Mouse (Mus musculus) limb, embryonic 12.5 days (tissue): ENCODE results near the gene Zfp637. TPM values are rescaled to one million over a fixed set of nuclear protein-coding genes. Genes with fewer than 3 reads are reported as not detected.
A peak's percentile ranks its signal among the peaks of the same experiment; 100 is the strongest.

Experiments used
- ATAC-seq: fragments of 200-750 bp; cut with Nextera tagmentation; 2 replicates; pipeline ENCODE4 v1.8.0; 2017; ENCODE audit warnings: low read depth, moderate TSS enrichment; ENCODE audit not compliant: insufficient number of reproducible peaks, insufficient read depth, low FRiP score, low TSS enrichment
- H3K27ac ChIP-seq: fragments of 300-500 bp; sonication (generic); 2 replicates; pipeline ENCODE4 v1.5.1; 2016; ENCODE audit warnings: mild to moderate bottlenecking, moderate library complexity
- H3K27me3 ChIP-seq: fragments of 300-500 bp; sonication (generic); 2 replicates; pipeline ENCODE4 v1.6.1; 2016; ENCODE audit warnings: mild to moderate bottlenecking, moderate library complexity
- H3K36me3 ChIP-seq: fragments of 300-500 bp; sonication (generic); 2 replicates; pipeline ENCODE4 v1.6.1; 2016; ENCODE audit warnings: mild to moderate bottlenecking, moderate library complexity
- H3K4me1 ChIP-seq: fragments of 300-500 bp; sonication (generic); replicated peaks from 2 replicates; pipeline ENCODE4 v1.6.1; 2016
- H3K4me2 ChIP-seq: fragments of 300-500 bp; sonication (generic); 2 replicates; pipeline ENCODE4 v1.6.1; 2016; ENCODE audit warnings: mild to moderate bottlenecking, moderate library complexity
- H3K4me3 ChIP-seq: fragments of 300-500 bp; sonication (generic); replicated peaks from 2 replicates; pipeline ENCODE4 v1.5.1; 2016; ENCODE audit warnings: mild to moderate bottlenecking
- H3K9ac ChIP-seq: fragments of 300-500 bp; sonication (generic); replicated peaks from 2 replicates; pipeline ENCODE4 v1.6.1; 2016; ENCODE audit warnings: mild to moderate bottlenecking, moderate library complexity
- H3K9me3 ChIP-seq: fragments of 300-500 bp; sonication (generic); 2 replicates; pipeline ENCODE4 v1.6.1; 2016; ENCODE audit warnings: mild to moderate bottlenecking, moderate library complexity
- WGBS: fragments of 180-500 bp; shearing (Covaris S2); methylation state at CpG from one replicate; pipeline ENCODE4 v1.1.7; 2016; 5-methylcytosine and 5-hydroxymethylcytosine counted together
- polyA plus RNA-seq: library from polyadenylated mRNA; unstranded; fragments of >200 nt; fragmentation: Nextera tagmentation; extraction: Ambion mirVana; gene quantifications from 2 replicates; pipeline ENCODE4 v1.2.1, GENCODE M21; 2016

The Zfp637 gene
- polyA plus RNA-seq: 169 and 187 TPM in 2 replicates

DNA sequence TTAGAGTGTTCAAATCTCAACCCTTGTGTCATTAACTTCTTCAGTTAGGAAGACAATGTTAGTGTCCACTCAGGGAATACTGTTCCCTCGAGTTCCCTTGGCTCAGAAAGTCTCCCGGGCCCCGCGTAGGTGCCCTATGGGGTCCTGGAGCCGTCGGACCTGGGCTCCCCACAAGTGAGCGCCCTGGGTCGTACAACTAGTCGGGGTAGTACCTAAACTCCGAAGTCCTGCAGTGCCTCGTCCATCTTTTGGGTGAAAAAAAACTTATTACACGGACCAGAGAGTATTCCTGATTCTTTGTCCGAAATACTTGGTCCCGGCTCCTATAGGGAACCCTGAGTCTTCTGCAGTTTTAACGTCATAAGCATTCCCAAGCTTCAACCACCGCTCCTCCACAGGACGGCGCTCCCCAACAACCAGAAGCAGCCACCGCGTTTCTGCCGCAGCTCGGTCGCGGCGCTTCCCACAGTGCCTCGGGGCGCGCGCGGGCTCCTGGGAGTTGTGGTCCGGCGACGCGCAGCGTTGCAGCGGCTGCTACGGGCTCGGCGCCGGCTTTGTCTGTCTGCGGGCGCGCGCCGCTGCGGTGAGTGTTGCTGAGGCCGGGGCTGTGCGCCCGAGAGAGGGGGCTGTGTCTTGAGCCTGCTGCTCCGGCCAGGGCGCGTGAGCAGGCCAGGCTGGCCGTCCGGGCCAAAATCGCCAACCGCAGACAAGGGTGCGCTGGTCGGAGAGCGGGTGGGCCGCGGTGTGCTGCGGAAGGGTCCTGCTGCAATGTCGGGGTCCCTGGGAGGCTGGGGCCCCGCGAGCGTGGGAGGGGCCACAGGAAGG is at the start of gene Zfp637:
Gene Zfp637, plus strand, starts transcription at position 495 of the 825 bp plus-strand sequence.
- ATAC-seq: peak; percentile 95
- Histone ChIP-seq H3K9ac (peak within 1 kb of the TSS; percentile 96), H3K27me3 (no peaks in the 10 kb centered on the region), H3K4me3 (peak within 1 kb of the TSS; percentile 89), H3K36me3 (peaks cover 32% of the 10 kb centered on the region), H3K4me2 (peak within 1 kb of the TSS; percentile 56), H3K27ac (peak within 1 kb of the TSS; percentile 97), H3K4me1 (peaks cover 9% of the 10 kb centered on the region; the same call in 1 of the 2 replicates), H3K9me3 (no peaks in the 10 kb centered on the region)
- under 1% methylated on average over 66 of the region's 66 CpGs for WGBS

DNA sequence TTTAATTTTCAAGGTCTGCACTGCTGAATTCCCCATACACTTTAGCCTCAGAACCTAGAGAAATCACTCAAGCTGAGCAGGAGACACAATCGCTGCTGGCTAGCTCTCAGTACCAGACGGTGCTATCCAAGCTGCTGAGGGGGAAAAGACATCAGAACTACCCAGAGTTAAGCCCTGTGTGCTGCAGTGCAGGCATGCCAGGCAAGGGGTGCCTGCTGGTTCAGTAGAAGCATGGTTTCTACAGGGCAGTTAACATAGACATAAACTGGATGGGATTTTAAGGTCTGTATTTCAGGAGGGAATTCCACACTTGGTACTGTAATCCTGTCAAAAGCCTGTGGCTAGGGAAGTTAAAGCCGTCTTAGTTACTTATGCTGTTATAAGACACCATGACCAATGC is 45.7 kb upstream of the Zfp637 start:
- 79% methylated on average over 3 of the region's 3 CpGs for WGBS
- Histone ChIP-seq H3K36me3 (no peaks in the 10 kb centered on the region), H3K4me3 (no peak overlapping the region), H3K9ac (no peak overlapping the region), H3K9me3 (no peaks in the 10 kb centered on the region), H3K27me3 (no peaks in the 10 kb centered on the region), H3K27ac (no peak overlapping the region), H3K4me2 (no peak overlapping the region), H3K4me1 (no peaks in the 10 kb centered on the region)
- no peak for ATAC-seq

DNA sequence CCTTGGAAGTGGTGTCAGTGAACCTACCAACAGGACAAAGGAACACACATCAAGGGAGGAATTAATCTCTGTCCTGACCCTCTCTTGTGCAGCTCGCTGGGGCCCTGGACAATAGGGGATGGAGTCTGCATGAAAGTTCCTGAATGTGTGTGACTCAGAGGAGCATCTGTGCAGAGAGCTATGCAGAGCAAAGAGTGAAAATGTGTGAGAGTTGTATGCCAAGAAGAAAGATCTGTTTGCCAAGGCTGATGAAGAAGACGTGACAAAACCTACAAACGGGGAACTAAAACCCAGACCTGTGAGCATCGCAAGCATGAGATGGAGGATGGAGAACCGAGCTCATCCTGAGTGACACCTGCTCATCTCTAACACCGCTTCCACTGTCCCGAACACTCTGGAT is 40.2 kb upstream of the Zfp637 start:
- WGBS: 87% methylated on average over 7 of the region's 7 CpGs
- H3K27ac ChIP-seq: no peak overlapping the region
- ATAC-seq: no peak
- no peak overlapping the region for H3K4me3 ChIP-seq
- H3K27me3 ChIP-seq: no peaks in the 10 kb centered on the region
- no peaks in the 10 kb centered on the region for H3K9me3 ChIP-seq
- no peak overlapping the region for H3K4me2 ChIP-seq
- no peak overlapping the region for H3K9ac ChIP-seq
- H3K36me3 ChIP-seq: no peaks in the 10 kb centered on the region
- H3K4me1 ChIP-seq: no peaks in the 10 kb centered on the region

DNA sequence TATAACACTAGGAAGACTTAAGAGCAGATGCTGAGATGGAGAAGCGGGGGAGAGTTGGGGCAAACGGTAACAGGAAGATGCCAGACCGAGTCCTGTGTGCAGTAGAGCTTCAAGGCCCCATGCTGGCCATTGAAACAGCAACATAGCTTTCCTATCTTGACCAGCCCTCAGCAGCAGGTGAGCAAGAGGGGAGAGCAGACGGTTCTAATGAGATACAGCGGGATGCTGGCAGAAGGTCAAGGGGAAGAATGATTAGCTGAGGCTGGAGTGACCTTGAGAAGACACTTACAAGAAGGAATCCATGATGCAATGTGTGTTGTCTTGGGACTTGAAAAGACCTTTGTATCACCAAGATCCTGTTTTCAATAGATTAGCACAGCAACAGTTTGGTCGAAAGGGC is 39.2 kb upstream of the Zfp637 start:
- 79% methylated on average over 6 of the region's 6 CpGs for WGBS
- Histone ChIP-seq H3K36me3 (no peaks in the 10 kb centered on the region), H3K27ac (no peak overlapping the region), H3K4me2 (no peak overlapping the region), H3K9me3 (no peaks in the 10 kb centered on the region), H3K4me1 (no peaks in the 10 kb centered on the region), H3K4me3 (no peak overlapping the region), H3K9ac (no peak overlapping the region), H3K27me3 (no peaks in the 10 kb centered on the region)
- ATAC-seq: no peak

DNA sequence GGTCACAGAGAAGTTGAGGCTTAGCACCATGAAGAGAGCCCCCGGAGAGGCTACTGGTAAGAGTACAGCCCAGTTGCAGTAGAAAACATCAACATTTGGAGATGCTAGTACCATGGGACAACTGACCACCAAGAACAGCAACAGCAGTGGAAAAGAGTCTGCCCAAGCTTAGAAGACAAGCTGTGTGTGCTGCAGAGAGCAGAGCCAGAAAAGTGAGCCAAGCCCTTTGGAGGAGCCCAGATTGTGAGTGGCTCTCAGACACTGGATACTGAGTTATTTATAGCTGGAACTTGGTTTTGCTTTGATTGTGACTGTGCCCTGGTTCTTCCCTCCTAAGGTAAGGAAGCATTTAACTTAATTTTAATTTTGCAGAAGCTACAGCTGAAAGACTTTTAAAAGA is 33.2 kb upstream of the Zfp637 start:
- Histone ChIP-seq H3K36me3 (no peaks in the 10 kb centered on the region), H3K9me3 (no peaks in the 10 kb centered on the region), H3K4me1 (no peaks in the 10 kb centered on the region), H3K4me3 (no peak overlapping the region), H3K27ac (no peak overlapping the region), H3K4me2 (no peak overlapping the region), H3K9ac (no peak overlapping the region), H3K27me3 (no peaks in the 10 kb centered on the region)
- no peak for ATAC-seq
- WGBS: 88% methylated on average over 1 of the region's 1 CpGs

DNA sequence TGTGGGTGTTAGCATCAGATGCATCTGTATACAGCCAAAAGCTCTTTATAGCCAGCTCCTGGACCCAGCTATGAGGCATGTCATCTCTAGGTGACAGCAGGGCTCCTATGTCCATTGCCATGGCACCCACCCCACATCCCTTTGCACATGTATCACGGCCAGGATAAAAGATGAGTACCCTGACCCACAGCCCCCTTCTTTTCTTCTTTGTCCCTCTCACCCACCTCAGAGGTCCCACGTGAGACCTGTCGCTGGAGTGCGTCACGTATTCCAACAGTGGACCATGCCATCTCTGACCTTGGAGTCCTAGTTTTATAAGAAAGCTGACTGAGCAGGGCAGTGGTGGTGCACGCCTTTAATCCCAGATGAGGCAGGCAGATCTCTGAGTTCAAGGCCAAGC is 31.2 kb upstream of the Zfp637 start:
- Histone ChIP-seq H3K9me3 (no peaks in the 10 kb centered on the region), H3K4me2 (no peak overlapping the region), H3K36me3 (no peaks in the 10 kb centered on the region), H3K9ac (no peak overlapping the region), H3K4me3 (no peak overlapping the region), H3K27me3 (no peaks in the 10 kb centered on the region), H3K4me1 (no peaks in the 10 kb centered on the region), H3K27ac (no peak overlapping the region)
- WGBS: 91% methylated on average over 6 of the region's 6 CpGs
- no peak for ATAC-seq

DNA sequence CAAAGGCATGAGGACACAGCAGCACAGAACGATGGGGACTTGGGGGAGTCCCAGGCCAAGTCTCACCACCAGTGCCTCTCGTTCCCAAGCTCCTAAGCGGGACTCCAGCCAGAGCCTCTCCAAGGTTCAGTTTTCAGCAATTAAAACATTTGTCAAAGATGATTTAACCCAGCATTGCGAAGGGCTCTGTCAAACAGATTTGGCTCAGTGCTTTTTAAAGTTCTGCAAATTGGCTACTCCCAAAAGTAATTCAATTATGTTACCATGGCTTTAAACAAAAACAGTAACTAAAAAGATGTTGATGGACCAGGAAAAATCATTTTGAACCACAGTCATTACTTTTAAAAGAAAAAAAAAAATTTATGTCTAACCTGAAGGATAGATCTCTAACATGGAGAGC is 30.3 kb upstream of the Zfp637 start:
- no peak for ATAC-seq
- Histone ChIP-seq H3K27me3 (no peaks in the 10 kb centered on the region), H3K9me3 (no peaks in the 10 kb centered on the region), H3K27ac (no peak overlapping the region), H3K4me2 (no peak overlapping the region), H3K36me3 (no peaks in the 10 kb centered on the region), H3K4me3 (no peak overlapping the region), H3K4me1 (no peaks in the 10 kb centered on the region), H3K9ac (no peak overlapping the region)
- WGBS: 50% methylated on average over 4 of the region's 4 CpGs

DNA sequence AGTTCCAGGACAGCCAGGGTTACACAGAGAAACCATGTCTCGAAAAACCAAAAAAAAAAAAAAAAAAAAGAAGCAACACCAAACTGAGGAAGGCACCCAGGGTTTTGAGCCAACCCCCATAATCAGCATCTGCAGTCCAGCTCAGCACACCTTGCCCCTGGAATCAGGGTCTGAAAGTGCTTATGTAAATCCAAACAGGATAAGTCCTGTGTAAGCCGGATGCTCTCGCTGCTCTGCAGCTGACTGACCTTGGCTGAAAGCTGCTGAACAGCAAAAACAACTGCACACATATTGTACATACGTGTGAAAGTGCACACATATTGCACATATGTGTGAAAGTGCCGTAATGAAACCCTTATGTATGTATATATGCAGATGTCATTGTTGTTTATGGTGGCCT is 29.7 kb upstream of the Zfp637 start:
- 76% methylated on average over 5 of the region's 5 CpGs for WGBS
- no peak for ATAC-seq

DNA sequence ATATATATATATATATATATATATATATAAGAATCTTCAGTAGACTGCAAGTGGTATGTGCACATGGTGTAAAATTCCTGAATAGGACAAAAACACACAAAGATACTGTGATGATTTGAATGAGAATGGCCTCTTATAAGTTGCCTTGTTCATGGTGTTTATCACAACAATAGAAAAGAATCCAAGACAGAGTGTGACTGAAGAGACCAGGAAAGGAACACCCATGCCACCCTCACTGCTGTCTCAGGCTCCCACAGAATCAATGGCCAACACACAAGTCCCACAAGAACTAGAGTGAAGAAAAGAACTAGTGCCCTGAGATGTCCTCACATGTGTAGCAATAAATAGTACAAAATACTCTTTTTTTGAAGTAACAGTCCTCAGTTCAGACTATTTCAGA is 26.3 kb upstream of the Zfp637 start:
- H3K4me2 ChIP-seq: no peak overlapping the region
- H3K4me3 ChIP-seq: no peak overlapping the region
- no peaks in the 10 kb centered on the region for H3K36me3 ChIP-seq
- H3K4me1 ChIP-seq: no peaks in the 10 kb centered on the region
- no peaks in the 10 kb centered on the region for H3K27me3 ChIP-seq
- H3K27ac ChIP-seq: no peak overlapping the region
- no peak for ATAC-seq
- H3K9me3 ChIP-seq: no peaks in the 10 kb centered on the region
- no peak overlapping the region for H3K9ac ChIP-seq

More for the DNA sequence above, 29.7 kb upstream of the Zfp637 start:
- H3K27me3 ChIP-seq: no peaks in the 10 kb centered on the region
- no peaks in the 10 kb centered on the region for H3K9me3 ChIP-seq
- H3K4me1 ChIP-seq: no peaks in the 10 kb centered on the region
- no peak overlapping the region for H3K9ac ChIP-seq
- no peak overlapping the region for H3K4me3 ChIP-seq
- no peak overlapping the region for H3K27ac ChIP-seq
- H3K36me3 ChIP-seq: no peaks in the 10 kb centered on the region
- no peak overlapping the region for H3K4me2 ChIP-seq

DNA sequence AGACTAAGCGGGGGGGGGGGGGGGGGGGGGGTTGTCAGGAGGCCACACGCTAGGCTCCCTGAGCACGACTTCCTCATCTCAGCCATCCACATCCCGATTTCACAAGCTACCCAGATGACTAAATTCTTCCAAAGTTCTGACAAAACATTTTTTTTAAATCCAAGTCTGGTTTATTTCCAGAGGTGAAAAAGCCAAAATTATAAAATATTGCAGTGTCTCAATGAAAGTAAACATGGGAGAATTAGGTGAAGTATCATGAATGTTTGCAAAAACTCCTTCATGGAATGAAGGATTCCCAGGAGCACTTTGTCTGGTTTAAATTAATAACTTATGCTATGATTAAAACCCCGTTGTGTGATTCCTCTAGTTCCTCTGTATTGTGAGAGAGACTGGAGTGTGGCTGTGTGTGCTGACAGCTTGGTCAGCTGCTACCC is 23.9 kb upstream of the Zfp637 start:
- no peaks in the 10 kb centered on the region for H3K4me1 ChIP-seq
- ATAC-seq: no peak
- WGBS: 75% methylated on average over 4 of the region's 5 CpGs
- no peaks in the 10 kb centered on the region for H3K27me3 ChIP-seq
- H3K27ac ChIP-seq: no peak overlapping the region
- H3K36me3 ChIP-seq: no peaks in the 10 kb centered on the region
- no peak overlapping the region for H3K4me3 ChIP-seq
- no peak overlapping the region for H3K4me2 ChIP-seq
- H3K9me3 ChIP-seq: no peaks in the 10 kb centered on the region
- H3K9ac ChIP-seq: no peak overlapping the region

DNA sequence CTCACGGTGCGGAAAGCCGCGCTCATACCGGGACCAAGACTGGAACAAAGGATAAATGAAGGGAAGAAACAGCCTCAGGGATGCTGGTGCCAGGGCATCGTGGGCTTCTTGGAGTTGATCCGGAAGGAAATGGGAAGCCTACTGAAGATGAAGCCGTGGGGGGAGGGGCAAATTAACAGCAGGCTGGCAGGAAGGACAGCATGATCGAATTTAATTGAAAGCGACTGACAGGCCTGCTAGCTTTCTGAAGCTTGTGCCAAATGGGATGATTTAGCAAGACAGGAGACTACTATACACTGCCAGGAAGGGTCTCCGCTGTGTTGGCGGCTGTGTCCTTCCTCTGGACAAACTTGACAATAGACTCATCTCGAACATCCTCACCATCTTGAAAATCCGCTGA is 20.7 kb upstream of the Zfp637 start:
- 0 out of 2 replicates have a peak, but pooled peaks cover 11% of the 10 kb centered on the region for H3K27me3 ChIP-seq
- no peak overlapping the region for H3K4me3 ChIP-seq
- H3K4me2 ChIP-seq: no peak overlapping the region
- no peaks in the 10 kb centered on the region for H3K9me3 ChIP-seq
- no peak overlapping the region for H3K27ac ChIP-seq
- no peaks in the 10 kb centered on the region; the same call in 1 of the 2 replicates for H3K4me1 ChIP-seq
- WGBS: 89% methylated on average over 14 of the region's 14 CpGs
- no peaks in the 10 kb centered on the region for H3K36me3 ChIP-seq
- no peak overlapping the region for H3K9ac ChIP-seq
- no peak for ATAC-seq

DNA sequence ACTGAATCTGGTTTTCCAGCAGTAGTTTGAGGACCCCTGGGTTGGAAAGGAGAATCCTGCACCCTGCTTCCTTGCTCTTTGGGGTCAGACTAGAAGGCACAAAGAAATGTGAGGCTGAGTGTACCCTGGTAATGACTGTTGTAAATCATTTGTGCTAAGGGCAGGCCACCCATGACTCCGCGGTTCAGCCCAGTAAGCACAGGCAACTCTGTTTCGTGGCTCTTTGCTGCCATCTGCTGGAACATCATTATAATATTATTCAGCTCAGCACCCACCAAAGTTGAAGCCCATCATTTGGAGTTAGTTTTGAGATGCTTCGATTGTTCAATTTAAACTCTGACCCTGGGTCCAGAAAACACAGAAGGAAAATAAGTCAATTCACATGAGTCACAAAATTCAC is 15.6 kb upstream of the Zfp637 start:
- no peak overlapping the region for H3K9ac ChIP-seq
- no peak overlapping the region for H3K27ac ChIP-seq
- WGBS: 17% methylated on average over 4 of the region's 4 CpGs
- H3K9me3 ChIP-seq: no peaks in the 10 kb centered on the region
- H3K27me3 ChIP-seq: peaks cover 29% of the 10 kb centered on the region
- no peak overlapping the region for H3K4me2 ChIP-seq
- H3K4me3 ChIP-seq: no peak overlapping the region
- H3K36me3 ChIP-seq: no peaks in the 10 kb centered on the region
- H3K4me1 ChIP-seq: no peaks in the 10 kb centered on the region; the same call in 1 of the 2 replicates
- no peak for ATAC-seq
